Mouse (Mus musculus): ENCODE results near the gene Slc25a44.

DNA sequence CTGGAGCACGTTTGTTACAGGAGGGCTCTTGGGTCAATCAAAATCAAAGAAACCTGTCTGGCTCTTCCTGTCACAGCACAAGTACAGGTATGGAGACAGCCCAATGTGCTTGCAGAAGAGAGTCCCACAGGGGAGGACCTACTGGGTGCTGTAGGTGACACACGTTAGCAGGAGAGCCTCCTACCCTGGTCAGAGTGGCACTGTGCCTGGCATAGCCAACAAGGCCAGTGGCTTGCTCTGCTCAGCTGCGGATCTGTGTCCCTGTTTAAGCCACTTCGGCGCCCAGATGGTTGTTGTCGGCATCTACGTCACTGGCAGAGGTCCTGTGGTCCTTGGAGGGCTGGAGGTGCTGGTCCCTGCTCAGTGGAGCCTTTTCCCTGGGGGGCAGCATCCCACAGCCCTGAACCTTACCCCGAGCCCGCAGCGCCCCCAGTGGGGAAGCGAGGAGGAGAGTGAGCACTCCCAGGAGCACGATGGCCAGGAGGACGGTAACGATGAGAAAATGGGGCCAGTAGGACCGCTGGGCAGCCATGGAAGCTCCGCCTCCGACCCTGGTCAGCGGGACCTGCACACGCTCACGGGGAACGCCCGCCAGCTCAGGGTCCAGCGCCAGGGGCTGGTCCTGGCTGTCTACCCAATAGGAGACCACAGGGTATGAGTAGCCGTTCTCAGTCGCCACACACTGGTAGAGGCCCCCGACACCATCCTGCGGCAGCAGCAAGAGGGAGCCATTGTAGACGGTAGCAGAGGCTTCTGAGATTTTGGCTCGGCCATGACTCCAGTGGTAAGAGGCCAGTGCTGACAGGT, 11.7 kb upstream of the Slc25a44 start:
- no peak for TF ChIP-seq GATA1 (IDR thresholded peaks at IDR 0.05; ENCODE audit: low read length)
- no peak for TF ChIP-seq TAL1 (IDR thresholded peaks at IDR 0.05; ENCODE audit: low read length)
